Mouse (Mus musculus) spleen, adult 2 months (tissue): ENCODE measurements around the gene Cox6b2.

ENCODE experiments used
- CTCF ChIP-seq: fragments of 200-500 bp; IDR thresholded peaks from 2 replicates; pipeline ENCODE4 v1.5.1; 2011; ENCODE audit warnings: mild to moderate bottlenecking, inconsistent platforms; ENCODE audit not compliant: insufficient read depth, insufficient read length, insufficient replicate concordance; ENCODE audit errors: extremely low read depth
- POLR2A ChIP-seq: fragments of 200-500 bp; IDR thresholded peaks from 2 replicates; pipeline ENCODE4 v1.6.1; 2011; ENCODE audit warnings: low read depth, low read length, inconsistent platforms

DNA sequence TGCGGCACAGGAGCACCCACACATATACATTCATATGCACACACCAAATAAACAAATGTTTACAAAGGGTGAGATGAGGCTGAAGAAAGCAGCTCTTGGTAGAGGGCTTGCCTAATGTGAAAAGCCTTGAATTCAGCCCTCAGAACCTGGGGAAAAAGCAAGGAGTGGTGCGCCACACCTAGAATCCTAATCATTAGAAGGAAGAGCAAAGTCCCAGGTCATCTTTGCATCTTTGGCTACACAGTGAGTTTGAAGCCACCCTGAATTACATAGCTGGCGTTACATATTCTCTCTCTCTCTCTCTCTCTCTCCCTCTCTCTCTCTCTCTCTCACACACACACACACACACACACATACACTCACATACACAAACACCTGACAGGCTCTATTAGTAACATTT lies 33.6 kb downstream of the Cox6b2 start:
- TF ChIP-seq CTCF (no peak), POLR2A (no peak)
